Mouse (Mus musculus): Measurements from ENCODE around the gene Chrne.

The Chrne gene

DNA sequence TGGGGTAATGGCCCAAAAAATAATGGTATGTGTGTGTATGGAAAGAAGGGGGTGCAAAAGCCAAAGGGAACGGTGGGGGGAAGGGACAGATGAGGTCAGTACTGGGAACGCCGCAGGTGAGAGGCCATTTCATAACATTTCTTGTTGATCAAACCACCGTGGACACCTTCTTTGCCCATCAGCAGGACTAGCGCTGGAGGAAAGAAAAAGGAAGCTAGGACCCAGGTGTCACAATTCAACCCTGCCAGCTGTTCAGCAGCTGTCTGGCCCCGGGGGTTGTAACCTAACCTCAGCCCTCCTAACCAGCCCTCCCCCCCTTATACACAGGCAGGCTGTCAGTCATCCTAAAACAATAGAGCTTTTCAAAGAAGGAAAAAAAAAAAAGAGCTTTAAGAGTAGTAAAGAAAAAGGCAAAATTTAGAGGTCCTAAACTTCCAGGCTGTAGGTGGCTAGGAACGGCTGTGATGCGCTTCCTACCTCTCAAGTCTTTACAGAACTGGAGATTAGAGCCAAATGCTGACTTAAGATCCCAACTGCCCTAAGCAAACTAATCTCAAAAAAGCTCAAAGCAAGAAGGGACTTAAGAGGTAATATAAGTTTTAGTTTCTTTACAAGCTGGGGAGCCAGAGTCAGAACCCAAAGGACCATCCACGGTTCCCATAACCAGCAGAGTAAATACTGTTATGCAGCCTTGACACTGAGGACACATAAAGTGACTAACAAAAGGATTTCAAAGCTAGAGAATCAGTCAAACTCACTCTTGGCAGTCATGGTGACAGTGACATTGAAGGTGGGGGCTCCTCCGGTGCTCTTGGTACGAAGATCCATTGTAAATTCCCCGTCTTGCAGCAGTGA is 33.2 kb upstream of the Chrne start:
- peak; percentile 53 for DNase-seq (ENCODE audit: low spot score)

DNA sequence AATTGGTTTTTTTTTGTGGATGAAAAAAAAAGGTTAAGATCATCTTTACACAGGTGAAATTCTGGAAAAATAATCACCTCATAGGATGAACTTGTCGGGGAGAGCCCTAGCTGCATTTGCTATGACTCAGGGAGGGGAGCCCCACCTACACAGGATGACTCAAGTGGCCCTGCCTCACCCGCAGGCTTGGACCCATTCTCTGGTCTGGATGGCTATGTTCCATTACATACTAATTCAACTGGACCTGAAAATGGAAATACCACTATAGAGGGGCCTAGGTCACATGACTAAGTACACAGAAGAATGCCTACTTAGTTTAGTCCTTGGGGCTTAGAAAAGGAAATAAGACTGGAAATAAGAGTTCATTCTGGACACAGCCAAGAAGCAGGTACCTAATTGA is 32.4 kb upstream of the Chrne start:
- DNase-seq (ENCODE audit: low spot score): no peak

DNA sequence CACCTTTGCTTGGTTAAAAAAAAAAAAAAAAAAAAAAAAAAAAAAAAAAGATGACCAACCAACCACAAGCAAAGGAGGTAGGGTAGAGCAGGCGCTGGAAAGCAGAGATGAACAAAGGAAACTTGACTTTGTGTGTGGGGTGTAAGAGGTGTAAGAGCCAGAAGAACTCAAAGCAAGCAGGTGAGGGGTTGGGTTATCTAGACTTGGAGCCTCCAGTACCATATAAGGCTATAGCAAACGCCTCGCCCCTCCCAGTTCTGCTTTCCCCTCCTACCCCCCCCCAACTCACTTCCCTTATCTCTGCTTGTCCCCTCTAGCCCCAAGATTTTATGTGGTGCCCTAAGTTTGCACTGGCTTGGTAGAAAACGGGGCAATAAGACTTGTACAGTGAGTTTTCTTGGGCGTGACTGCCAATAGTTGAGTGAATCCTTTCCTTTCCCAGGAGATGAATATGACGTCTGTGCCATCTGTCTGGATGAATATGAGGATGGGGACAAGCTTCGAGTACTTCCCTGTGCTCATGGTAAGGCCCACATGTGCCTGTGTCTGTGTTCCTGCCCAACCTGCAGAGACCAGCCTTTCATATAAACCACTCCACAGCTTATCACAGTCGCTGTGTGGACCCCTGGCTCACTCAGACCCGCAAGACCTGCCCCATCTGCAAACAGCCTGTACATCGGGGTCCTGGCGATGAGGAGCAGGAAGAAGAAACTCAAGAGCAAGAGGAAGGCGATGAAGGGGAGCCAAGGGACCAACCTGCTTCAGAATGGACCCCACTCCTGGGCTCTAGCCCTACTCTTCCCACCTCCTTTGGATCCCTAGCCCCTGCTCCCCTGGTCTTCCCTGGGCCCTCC is 31.5 kb upstream of the Chrne start:
- no peak for DNase-seq (ENCODE audit: low spot score)

DNA sequence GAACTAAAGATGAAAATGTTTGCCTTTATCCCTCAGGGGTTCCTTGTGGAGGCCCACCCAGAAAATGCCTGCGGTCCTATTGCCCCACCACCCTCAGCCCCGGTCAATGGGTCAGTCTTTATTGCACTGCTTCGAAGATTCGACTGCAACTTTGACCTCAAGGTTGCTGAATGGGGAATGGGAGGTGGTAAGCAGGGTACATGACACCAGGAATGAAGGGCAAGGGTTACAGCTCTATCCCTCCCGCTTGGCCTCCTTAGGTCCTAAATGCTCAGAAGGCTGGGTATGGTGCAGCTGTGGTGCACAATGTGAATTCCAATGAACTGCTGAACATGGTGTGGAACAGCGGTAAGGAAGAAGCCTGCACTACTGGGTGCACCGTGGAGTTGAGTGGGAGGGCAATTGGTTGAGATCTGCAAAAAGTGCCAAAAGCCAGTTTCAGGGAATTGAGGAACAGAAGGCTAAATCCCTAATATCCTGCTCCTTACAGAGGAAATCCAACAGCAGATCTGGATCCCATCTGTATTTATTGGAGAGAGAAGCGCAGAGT is 30.2 kb upstream of the Chrne start:
- DNase-seq (ENCODE audit: low spot score): no peak

DNA sequence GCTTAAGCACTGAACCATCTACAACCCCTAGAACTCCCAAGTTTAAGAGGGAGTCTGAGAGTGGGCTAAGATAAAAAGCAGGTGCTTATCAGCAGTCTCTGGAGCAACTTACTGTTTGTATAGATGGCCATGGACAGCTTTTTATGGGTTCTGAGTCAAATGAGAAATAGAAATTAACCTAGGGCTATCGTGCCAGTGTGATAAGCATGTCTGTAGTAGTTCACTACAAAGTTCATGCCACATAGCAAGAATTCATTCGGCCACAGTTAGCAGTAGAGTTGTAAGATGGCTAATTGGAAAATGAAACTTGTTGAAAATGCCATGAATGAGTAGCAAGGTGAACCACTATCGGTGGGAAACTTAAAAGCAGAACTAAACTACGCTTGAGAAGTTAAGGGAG is 29.5 kb upstream of the Chrne start:
- DNase-seq (ENCODE audit: low spot score): no peak

DNA sequence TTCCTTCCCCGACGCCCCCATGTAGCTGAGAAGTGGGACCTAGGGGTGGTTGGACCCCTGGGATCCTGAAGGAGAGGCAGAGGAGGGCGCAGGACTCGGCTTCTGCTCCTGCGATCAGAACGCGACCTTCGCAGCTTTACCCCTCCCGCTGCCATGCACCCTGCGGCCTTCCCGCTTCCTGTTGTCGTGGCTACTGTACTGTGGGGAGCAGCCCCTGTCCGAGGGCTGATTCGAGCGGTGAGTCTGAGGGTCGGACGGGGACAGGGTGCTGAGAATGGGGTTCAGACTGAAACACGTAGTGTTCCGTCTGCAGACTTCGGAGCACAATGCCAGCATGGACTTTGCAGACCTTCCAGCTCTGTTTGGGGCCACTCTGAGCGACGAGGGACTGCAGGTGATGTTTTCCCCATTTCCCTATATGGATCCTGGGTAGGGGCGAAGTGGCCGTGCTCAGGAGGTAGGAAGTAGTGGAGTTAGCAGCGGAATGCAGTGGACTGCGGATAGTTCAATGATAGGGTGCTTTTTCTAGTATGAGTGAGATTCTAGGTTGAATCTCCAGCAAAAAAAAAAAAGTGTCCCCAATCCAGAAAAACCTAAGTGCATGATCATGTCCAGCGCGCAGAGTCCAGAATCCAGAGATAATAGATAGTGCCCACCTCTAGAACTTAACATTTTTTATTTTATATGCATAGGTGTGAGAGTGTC is 28.9 kb upstream of the Chrne start:
- no peak for DNase-seq (ENCODE audit: low spot score)

DNA sequence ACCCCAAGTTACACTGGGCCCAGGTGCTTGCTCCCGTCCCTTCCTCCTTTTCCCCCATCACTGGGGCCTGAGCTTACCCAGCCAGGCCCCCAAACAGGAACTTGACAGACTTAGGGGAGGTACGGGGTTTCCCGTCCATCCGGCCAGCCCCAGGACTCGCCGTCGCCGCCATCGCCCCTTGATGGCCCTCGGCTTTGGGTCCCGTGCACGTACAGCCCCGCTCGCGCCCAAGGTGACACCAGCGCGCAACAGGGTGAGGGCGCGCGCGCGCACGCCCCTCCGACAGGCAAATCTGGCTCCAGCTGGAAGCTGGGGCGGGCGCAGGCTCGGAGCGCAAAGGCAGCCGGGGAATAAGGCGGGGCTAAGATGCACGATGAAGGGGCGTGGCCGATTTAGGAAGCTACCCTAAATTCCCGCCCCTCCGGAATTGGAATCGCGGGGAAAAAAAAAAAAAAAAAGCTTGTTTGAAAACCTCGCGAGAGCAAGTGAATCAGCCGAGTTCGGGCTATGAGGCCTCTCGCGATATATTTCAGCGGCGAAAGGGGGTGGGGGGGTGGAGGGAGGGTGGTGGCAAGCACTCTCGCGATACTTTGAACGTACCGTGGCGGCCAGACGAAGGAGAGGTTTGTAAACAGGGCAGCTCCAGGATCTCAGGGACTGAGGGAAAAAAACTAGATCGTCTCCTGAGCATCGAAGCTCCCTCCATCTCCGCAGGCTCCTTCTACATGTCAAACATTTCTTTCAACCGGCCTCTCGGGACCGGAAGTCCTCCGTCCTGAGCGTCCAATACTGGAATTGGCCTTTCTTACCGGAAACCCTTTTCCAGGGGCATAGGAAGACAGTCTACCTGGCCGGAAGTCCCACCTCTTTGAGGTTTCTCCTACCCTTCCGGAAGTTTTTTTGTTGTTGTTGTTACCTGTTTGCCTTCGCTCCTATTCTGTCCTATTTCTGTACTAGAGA is 28.0 kb upstream of the Chrne start, which contains the start of the genes Rnf167 and Slc25a11:
TSS of gene Rnf167 (plus strand) at position 545 of the 960 bp plus-strand sequence.
TSS of gene Slc25a11 (minus strand) at position 789 of the 960 bp plus-strand sequence.
- DNase-seq (ENCODE audit: low spot score): peak; percentile 100

DNA sequence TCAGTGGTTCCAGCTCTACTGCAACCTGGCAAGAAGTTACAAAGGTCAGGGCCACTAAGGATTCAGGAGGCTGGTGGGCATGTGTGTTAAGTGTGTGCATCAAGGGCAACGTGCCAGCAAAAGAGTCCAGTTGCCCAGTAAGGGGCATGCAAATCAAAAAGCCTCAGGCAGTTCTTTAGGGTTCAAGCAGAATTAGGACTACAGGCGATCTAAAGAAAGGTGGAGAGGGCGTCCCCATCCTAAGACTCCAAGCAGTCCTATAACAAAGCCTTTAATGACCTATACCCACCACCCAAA is 27.2 kb upstream of the Chrne start:
- DNase-seq (ENCODE audit: low spot score): peak; percentile 16

DNA sequence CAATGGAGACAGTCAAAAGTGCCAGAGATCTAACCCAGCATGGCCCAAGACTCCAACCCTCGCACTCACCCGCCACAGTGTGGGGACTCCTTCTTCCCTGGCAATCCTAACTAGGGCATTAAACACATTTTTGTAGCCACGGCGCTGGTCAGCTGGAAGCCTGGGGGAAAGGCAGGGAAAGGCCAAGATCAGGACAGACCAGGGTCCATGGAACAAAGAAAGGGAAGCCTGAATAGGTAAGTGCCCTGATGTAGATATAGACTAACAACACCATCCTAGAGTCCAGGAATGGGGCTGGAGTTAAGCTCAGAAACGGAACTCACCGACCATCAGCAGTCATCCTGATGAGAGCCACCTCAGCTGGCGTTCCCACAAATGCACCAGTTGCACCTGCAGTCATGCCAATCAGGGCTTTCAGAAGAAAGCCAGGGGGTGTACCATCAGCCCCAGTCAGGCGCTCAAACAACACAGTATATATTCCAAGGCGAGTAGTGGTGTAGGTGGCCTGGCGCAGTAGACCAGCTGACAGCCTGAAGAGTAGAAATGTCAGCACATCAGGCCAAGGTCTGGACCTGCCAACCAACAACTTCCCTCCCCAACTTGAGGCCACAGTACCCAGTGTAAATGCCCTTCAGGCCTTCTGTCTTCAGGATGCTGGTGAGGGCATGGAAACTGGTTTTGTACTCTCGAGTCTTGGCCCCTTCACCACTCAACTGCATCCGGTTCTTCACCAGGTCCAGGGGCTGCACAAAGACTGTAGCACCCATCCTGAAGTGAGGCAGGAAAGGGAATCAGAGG is 26.6 kb upstream of the Chrne start:
- no peak for DNase-seq (ENCODE audit: low spot score)

DNA sequence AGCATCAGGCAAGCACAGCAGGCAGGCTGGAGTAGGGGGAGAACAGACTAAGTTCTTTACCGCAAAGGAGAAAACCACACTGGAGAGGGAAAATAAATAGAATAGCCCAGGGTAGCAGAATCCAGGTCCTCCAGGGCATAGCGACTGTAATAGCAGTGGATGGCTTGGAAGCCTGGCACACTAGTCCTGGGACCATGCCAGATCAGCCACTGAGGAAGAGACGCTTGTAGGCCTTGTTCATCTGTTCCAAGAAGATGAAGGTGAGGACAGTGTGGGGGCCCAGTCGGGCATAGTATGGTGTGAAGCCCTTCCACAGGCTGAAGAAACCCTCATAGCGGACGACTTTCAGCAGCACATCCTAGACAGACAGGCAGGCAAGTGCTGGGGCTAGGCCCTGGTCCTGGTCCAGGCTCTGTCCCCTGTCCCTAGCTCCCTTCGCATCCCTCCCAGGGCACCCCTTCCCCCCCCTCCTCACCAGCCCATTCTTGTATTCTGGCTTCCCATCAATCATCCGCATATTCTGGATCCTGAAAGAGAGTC is 25.6 kb upstream of the Chrne start:
- DNase-seq (ENCODE audit: low spot score): no peak

DNA sequence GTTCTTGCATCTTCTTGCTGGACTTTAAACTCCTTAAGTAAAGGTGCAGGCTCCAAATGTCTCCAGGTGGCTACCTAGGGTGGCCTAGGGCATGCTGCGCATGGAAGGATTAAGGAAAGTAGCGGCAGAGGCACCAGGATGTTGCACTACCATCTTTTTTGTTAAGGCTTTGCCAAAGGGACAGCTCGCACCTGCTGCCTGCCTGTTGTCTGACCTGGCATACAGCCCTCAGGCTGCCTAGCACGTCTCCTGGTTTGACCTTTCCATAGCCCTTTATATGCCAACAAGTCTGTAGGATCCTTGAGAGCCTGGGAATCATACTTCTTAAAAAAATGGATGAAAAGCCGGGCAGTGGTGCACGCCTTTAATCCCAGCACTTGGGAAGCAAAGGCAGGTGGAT is 24.0 kb upstream of the Chrne start:
- DNase-seq (ENCODE audit: low spot score): no peak

DNA sequence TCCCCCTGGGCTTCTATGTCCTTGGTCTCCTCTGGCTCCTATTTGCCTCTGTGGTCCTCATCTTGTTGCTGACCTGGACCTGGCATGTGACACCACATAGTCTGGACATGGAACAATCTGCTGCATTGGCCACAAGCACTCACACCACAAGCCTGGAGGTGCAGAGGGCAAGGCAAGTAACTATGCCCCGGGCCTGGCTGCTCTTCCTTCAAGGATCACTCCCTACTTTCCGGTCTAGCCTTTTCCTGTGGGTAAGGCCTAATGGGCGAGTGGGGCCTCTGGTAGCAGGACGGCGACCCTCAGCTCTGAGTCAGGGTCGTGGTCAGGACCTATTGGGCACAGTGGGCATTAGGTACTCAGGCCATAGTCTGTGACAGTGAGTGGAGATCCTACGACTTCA is 22.2 kb upstream of the Chrne start:
- DNase-seq (ENCODE audit: low spot score): no peak

DNA sequence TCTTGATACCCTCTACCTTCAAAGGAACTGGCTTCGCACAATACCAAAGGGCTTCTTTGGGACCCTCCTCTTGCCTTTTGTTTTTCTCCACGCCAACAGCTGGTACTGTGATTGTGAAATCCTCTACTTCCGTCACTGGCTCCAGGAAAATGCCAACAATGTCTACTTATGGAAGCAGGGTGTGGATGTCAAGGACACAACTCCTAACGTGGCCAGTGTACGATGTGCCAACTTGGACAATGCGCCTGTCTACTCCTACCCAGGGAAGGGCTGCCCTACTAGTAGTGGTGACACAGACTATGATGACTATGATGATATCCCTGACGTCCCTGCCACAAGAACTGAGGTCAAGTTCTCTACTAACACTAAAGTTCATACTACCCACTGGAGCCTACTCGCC is 21.0 kb upstream of the Chrne start:
- DNase-seq (ENCODE audit: low spot score): no peak

DNA sequence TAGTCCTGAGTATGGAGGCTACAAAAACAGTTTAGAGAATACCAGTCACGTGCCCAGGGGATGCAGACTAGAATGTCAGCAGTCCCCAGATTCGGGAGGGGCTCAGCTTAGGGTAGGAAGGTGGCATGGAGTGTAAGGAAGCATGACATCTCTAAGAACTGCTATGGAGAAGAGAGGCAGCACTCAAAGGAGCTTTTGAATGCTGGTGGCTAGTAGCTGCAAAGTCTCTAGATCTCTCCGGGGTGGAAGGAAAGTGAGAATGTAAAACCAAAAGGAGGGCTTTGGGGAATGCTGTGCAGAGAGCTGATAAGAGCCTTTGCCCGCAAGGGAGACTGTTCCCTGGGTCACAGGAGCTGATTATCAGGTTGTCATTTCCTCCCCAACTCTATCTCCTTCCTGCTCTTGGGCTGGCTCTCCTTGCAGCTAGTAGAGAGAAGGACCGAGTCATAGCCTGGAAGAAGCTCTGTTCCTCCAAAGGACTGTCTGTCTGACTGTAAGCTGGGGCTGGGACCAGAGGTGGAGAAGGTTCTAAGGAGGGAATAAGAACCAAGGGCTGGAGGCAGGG is 19.8 kb upstream of the Chrne start, which contains the start of gene Gp1ba:
TSS of gene Gp1ba (plus strand) at position 409 of the 565 bp plus-strand sequence.
- DNase-seq (ENCODE audit: low spot score): no peak

DNA sequence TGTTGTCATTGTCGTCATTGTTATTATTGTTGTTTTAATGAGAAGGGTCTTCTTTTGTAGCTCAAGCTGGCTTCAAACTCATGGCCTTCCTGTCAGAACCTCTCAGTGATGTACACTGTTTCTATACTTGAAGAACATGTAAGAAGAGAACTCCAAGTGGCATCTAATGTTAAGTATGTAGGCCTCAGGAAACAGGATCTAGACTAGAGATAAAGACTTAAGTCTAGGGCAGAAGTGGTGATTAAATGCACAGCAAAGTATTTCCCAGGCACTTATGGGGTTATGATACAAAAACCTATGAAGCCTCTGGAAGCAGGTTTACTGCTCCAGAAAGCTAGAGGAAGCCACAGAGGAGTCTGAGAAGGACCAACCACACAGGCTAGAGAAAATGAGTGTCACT is 19.3 kb upstream of the Chrne start:
- DNase-seq (ENCODE audit: low spot score): no peak

DNA sequence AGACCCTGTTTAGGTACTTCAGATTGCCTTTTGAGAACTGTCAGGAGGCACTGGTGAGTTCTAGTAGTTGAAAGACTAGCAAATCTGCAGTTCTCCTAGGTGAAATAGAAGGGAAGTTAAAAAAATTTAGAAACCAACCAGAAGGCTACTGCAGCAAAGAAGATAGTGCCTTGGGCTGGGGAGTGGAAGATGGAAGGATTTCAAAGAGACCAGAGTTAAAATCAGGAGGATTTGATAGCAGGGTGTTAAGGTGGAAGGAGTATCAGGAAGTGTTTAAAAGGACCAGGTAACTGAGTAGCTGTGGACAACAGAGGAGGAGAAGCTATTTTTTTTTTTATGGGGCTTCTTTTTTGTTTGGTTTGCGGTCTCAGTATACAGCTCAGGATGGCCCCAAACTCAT is 18.7 kb upstream of the Chrne start:
- no peak for DNase-seq (ENCODE audit: low spot score)

DNA sequence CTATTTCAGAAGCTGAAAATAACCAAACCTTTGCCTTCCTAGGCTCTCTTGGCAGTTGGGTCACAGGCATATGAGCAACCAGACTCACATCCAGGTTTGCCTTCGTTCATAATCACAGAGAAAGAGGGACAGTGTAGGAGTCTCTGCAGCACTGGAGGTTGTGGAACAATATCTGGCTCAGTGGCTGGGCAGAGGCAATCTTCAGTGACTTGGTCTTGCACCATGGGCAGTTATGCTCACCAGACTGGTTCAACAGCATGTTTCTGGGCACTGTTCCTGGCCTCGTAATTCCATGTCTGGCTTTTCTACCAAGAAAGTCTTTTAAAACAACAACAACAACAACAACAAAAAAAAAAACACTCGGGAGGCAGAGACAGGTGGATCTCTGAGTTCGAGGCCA is 16.6 kb upstream of the Chrne start:
- no peak for DNase-seq (ENCODE audit: low spot score)

DNA sequence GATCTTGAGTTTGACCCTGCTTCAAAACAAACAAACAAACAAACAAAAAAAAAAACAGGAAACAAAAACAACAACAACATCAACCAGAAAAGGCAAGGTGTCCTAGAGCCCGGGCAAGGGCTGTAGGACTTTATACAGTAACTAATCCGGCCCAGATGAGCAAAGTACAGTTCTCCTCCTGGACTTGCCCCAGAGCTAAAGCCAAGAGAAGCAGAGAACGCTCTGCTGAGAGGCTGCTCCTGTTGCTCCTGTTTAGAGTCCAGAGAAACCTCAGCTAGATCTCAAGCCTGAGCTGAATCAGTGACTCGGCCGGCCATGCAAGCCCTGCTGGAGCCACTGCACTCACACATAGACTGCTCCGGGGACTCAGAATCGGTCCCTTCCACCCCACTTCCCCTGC is 11.1 kb upstream of the Chrne start:
- no peak for DNase-seq (ENCODE audit: low spot score)

DNA sequence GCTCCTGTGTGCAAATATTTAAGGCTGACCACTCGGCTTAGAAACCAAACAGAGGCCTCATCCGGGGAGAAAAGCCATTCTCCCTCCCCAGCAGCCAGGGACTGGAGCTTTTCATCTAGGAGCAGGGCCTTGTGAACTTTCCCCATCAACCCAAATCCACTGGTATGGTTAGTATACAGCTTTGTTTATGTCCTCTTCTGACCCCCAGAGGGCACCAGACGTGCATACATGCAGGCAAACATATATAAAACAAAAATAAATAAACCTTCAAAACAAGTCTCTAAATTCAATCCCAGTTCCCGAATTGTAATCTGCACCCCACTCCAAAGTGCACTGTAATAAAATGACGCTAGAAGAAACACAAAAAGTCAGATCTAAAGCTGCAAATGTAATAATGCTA is 10.5 kb upstream of the Chrne start:
- DNase-seq (ENCODE audit: low spot score): peak; percentile 29

DNA sequence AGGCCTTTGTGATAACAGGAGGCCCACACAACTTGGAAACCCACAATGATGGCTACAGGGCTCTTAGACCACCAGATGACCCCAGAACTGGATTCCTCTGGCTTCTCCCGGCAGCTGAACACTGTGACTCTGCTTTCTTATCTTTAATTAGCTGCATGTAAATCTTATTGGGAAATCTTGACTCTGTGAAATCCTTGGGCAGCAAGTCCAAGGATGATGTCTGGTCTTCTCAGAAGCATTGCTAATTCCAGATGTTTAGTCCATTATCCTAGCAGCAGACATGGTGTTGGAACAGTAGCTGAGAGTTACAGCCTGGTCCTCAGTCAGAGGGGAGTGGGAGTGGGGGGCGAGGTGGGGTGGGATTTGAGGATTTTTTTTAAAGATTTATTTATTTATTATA is 9.4 kb upstream of the Chrne start:
- DNase-seq (ENCODE audit: low spot score): no peak
